Mouse (Mus musculus): ENCODE data around the gene Chst5.

Gene Chst5

DNA sequence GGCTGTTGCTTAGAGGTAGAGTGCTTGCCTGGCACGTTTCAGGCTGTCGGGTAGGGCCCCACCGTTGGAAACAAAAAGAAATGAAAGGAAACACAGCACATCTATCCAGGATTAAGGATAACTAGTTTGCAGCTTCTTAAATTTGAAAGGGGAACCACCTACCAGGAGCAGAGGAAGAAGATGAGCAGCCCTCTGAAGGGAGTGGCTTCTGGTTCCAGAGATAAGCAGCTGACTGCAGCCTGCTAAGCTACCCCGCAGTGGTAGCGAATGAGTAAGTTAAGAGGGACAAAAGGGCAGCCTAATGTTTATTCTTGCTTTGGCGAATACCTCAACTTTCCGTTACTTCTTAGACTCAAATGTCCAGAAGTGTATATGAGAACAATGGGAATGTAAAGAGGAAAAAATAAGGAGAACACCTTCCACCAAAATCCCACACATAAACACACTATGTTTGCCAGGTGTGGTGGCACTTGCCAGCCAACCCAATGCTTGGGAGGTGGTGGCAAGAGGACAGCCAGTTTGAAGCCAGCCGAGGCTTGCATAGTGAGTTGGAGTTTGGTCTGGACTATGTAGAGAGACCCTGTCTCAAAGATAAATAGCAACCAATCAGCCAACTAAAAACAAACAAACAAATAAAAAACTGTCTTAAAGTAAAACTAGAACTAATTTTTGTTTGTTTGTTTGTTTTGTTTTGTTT, 19.5 kb upstream of the Chst5 start:
- DNase-seq (ENCODE audit: low read depth, low spot score): no peak

DNA sequence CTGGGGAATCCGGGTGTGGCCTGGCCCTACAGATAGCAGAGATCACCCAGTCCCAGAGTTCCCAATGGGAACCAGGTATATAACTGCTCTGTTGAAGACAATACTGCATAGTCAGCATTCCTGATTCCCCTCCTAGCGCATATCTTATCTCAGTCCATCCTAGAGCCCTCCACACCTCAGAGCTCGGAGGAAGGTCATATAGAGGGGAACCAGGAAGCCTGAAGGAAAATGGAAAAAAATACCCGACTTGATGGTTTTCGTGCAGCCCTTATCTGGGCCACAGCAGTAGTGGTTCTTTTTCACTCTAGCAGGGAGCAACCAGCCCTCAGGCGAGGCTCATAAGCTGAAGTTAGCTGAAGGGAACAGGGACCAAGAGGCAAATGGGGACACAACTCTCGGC, 14.7 kb upstream of the Chst5 start:
- peak; percentile 80 for DNase-seq (ENCODE audit: low read depth, low spot score)

DNA sequence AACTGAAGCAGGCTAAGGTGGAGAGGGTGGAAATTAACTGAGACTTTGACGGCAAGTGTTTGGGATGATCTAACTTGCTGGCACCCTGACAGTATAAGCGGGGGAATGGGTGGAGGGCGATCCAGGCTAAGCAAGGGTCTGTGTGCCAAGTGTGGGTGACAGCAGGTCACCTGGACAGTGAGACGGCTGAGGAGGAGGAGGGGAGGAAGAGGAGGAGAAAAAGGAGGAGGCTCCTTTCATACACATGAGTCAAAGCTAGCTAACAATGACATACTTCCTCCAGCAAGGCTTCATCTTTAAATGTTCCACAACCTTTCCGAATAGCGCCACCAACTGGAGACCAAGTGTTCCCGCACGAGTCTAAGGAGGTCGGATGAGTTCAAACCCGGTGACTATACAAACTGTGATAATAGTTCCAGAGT, 13.1 kb upstream of the Chst5 start:
- peak; percentile 90 for DNase-seq (ENCODE audit: low read depth, low spot score)

DNA sequence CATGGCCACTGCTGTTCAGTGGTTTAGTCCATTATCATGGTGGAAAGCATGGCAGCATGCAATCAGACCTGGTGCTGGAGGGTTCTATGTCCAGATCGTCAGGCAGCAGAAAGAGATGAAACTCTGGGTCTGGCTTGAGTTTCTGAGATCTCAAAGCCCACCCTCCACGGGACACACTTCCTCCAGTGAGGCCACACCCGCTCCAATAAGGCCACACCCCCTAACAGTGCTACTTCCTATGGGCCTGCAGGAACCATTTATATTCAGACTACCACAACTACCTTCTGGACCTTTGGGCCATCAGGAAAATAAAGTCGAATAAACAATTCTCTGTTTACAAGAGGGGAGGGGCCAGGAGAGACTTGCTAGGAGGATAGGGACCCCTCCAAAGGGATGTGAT, 10.7 kb upstream of the Chst5 start:
- DNase-seq (ENCODE audit: low read depth, low spot score): peak; percentile 74

DNA sequence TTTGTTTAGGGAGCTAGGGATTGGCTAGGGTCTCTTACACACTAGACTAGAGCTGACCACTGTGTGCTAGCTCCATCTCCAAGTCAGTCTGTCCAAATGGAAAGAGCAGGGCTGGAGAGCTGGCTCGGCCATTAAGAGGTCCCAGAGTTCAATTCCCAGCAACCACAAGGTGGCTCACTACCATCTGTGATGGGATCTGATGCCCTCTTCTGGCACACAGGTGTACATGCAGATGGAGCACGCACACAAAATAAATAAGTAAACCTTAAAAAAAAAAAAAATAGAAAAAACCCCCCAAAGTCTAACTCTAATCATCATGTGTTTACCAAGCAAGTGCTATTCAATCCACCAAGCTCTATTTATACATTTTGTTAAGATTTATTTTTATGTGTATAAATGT, 9.4 kb upstream of the Chst5 start:
- DNase-seq (ENCODE audit: low read depth, low spot score): peak; percentile 80

DNA sequence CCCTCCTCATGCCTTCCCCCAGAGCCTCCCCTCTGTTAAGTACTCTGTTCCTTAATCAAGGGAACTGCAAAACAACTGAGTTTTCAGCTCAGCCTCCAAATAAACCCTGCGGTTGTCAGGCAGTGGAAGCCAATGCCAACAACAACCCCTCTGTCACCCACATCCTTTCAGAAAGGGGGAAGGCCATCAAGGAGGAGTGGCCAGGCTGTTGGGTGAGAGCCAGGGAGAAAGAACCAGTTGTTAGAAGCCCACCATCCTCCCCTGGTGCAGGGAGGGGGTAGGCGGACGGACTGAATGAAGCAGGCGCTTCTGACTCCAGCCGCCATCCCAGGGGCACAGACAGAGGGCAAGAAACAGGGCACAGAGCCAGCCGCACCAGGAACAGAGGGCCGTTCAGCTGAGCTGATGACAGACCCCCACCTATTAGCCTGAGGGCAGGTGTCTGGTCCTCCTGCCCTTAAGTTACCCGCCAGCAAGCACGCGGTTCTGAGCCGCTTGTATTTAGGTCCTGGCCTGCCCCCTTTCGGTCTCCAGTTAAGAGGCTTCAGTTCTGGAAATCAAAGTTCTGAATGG, 2.7 kb upstream of the Chst5 start:
- peak; percentile 83 for DNase-seq (ENCODE audit: low read depth, low spot score)

DNA sequence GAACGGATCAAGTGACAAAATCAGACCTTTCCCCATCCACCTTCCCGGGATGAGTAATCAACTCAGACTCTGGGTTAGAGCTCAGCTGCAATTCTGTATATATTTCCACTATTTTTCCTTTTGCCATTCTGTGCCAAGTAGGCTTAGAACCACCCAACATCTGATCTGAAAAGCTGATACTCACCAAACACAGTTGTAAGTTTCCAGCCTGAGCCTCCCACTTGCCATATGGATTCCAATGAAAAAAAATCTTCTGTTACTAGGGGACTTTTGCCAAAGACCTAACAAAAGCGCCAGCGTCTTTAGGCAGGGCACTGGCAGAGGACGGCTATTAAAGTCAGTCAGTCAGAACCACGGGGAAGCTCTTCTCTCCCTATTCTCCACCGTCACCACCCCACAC, 1.3 kb upstream of the Chst5 start:
- no peak for DNase-seq (ENCODE audit: low read depth, low spot score)

DNA sequence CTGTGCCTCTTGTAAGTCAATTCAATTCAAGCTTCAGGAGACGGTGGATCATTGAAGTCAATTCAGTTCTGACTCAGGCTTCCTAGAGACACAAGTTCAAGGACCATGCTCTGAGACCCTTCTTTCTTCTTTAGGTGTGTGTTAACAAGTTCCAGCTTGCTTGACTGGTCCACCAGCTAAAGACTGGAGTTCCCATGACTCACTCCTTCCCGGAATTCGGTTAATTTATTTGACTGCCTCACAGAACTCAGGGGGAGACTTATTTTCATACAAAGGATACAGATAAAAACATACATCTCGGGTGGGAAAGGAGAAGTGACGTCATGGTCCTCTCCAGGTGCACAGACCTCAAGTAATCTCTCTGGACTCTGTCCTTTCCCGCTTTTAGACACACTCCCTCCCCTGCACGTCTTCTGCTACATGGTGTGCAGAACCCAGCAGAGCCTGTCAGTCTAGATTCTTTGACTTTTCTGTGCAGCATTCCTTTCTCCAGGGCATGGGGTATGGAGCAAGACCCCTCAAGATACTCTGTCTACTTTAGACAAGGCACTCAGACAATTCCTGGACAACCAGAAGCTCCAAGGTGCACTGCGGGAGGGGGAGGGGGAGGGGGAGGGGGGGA, 4.6 kb downstream of the Chst5 start:
- DNase-seq (ENCODE audit: low read depth, low spot score): no peak

DNA sequence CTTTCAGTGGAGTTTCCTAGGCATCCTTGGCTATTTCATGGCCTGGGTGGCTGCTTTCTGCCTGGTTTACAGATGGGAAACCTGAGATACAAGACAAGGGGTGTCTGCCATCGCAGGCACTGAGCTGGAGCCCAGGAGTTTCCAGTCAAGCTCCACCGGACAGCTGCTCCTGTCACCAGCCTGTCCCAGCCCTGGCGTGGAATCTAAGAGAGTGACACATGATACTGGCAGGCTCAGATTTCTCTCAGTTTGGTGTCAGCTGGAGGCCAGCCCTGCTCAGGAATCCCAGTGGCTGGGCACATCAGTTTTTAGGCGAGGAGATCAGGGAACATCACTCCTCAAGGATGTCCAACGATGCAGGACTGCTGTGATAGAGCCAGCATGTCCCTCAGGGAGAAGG, 8.2 kb downstream of the Chst5 start:
- DNase-seq (ENCODE audit: low read depth, low spot score): peak; percentile 53

DNA sequence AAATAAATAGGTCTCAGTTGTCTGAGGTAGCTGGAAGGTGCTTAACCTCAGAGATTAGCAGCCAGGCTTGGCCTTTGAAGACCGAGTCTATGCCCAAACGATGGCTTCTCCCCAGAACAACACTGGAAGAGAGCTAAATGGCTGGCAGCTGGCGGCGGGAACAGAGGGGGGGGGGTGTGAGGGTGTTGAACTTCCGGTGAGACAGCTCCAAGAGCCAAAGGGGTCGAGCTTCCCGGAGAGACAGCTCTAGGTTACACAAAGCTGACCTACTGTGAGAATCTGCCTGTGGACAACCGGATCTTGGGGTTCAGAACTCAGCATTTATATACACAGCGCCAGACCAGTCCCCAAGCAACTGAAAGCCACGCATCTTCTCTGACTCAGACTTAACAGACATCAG, 11.7 kb downstream of the Chst5 start:
- peak; percentile 71 for DNase-seq (ENCODE audit: low read depth, low spot score)

DNA sequence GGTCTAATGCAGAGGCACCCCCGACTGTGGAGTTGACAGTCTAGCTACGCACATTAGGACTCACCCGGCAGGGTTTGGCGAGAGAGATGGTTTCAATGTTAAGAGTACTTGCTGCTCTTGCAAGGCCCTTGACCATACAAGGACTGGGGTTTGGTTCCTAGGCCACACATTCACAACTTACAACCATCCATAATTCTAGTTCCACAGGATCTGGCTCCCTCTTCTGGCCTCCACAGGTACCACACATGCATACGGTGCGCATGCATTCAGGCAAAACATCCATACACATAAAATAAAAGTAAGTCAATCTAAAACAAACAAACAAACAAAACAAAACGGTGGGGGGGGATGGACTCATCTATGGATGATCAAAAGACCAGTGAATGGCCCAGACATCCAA, 15.3 kb downstream of the Chst5 start:
- DNase-seq (ENCODE audit: low read depth, low spot score): peak; percentile 56

DNA sequence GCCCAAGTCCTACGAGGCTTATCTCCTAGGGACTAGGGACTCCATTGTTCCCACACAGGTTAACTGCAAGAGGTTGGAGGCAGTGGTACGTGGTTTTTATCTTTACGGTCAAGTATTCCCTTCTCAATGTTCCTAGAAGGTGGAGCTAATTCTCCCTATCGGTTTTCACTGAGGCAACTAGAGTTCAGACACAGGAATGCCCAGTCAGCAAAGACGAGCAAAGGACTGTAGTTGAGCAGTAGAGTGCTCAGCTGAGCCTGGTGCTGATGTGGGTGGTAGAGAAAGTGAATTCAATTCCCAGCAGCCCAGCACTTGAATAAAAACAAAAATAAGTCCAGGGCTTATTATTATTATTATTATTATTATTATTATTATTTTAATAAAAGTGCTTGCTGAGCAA, 17.6 kb downstream of the Chst5 start:
- DNase-seq (ENCODE audit: low read depth, low spot score): no peak

DNA sequence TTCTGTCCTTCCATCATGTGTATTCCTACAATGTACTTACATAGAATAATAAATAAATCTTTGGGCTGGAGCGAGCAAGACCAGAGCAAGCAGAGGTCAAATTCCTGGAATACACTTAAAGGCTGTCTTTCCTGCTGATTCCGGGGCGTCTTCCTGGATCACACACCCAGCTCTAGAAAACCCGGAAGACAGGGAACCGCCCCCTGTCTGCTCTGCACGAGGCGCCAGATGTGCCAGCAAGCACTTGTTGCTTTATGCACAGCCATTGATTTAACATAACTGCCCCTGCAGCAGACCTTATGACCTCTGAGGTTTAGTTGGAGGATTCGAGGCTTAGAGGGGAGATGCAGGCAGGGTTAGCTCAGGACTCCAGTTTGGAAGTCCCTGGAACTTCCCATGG, 18.3 kb downstream of the Chst5 start:
- DNase-seq (ENCODE audit: low read depth, low spot score): peak; percentile 83

DNA sequence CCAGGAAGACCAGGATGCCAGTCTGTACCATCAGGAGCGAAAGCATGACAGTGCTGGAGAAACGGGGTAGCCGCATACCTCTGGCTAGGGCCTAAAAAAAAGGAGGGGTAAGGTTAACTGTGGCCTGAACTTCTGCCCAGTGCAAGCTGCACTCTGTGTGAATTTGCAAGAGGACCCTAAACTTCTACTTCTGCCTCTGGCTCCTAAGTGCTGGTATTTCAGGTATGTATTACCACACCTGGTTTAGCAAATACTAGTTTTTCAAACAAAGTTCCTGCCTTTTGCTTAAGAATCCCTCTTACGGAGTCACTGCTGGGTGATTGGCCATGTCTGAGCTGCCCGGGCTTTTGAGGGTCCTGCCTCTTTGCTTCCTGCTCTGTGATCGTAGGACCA, 19.3 kb downstream of the Chst5 start:
- DNase-seq (ENCODE audit: low read depth, low spot score): no peak

DNA sequence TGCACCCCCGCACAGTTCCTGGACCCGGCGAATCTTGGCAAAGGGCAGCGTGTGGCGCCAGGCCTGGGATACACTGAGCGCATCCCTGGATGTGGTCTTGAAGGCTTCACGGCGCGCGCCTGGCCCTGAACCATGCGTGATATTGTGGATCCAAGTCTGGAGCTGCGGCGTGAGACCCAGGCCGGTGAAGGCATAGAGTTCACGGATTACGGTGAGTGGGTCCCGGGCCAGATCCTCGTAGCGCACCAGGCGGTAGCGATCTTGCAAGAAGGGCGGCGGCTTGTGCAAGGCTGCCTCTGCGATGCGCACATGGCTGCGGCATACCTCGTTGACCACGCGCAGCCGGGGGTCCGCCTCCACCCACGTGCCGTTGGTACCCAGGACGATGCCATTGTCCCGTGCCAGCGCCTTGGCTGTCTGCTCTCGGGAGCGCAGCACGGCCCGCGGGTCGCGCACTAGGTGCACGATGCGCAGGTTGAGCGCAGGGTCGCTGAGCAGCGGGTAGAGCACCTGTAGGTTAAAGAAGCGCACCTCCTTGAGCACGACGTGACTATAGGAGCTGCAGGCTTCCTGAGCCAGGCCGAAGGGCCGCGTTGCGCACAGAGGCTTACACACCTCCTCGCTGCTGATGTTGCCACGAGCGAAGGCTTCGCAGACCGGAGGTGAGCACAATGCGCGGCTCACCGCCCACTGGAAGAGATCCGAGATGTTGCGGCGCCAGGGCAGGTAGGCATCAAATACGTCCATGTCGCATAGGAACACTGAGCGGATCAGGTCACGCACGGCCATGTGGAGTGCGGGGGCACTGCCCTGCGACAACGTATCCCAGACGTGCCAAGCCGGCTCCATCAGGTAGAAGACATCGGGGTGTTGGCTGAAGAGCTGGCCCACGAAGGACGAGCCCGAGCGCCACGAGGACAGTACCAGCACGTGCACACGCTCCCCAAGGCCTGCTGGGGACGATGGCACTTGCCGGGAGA, 20.0 kb downstream of the Chst5 start:
- peak; percentile 68 for DNase-seq (ENCODE audit: low read depth, low spot score)

DNA sequence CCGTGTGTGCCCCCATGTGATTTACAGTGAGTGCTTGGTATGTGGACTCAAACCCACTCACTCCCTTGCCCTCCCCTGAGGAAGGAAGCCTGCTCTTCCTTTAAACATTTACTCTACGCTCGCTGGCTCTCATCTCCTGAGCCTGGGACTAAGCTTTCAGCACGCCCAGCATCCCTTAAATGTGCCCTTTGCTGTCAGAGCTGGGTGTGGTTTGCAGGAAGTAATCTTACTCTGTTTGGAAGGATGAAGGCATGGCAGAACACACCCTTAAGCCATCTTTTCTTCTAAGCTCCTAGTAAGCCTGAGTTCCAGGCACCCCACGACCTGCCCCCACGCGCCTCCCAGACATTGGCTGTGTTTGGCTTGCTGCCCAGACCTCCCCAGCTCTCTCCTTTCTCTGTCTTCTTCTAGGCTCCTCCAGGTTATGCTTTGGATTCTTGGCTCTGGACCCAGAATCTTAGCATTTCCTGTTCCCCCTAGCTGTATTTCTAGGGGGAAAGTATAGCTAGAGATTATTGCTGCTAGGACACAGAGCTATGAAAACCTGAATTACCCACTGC, 22.1 kb downstream of the Chst5 start:
- peak; percentile 42 for DNase-seq (ENCODE audit: low read depth, low spot score)

DNA sequence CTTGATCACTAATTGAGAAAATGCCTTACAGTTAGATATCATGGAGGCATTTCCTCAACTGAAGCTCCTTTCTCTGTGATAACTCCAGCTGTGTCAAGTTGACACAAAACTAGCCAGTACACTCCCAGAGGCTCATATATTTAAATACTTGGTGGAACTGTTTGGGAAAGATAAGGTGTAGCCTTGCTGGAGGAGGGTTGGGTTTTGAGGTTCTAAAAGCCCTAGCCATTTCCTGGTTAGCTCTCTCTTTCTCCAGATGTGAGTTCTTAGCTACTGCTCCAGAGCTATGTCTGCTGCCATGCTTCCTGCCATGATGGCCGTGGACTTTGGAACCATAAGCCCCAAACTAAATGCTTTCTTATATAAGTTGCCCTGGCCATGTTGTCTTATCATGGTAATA, 22.8 kb downstream of the Chst5 start:
- no peak for DNase-seq (ENCODE audit: low read depth, low spot score)

DNA sequence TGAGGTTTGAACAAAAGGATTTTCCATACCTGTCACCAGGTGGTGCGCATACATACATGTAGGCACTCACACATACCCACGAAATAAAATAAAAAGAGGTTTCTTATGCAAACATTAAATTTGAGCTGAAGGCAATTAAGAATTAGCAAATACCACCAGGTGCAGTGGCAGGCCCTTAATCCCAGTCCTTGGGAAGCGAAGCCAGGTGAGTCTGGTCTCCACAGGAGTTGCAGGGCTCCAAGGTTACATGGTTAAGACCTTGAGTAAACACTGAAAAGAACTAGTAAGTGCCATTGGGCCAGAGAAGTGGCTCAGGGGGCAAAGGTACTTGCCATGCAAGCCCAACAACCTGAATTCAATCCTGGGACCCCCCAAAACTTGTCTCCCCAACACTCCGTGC, 26.6 kb downstream of the Chst5 start:
- DNase-seq (ENCODE audit: low read depth, low spot score): no peak

DNA sequence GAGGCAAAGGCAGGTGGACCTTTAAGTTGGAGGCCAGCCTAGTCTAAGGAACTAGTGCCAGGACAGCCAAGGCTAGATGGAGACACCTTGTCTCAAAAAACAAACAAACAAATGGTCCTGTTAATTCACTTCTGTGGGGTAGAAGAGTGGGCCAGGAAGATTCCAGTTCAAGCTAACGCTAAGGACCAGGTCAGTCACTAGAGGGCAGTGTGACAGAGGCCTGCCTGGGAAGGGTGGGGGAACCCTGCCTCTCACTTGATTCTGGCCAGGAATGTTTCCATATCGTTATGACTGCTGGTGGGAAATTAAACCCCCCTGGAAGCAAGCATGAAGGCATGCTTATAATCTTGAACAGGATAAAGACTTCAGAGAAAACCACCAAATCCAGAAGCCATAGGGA, 28.7 kb downstream of the Chst5 start:
- peak; percentile 64 for DNase-seq (ENCODE audit: low read depth, low spot score)

DNA sequence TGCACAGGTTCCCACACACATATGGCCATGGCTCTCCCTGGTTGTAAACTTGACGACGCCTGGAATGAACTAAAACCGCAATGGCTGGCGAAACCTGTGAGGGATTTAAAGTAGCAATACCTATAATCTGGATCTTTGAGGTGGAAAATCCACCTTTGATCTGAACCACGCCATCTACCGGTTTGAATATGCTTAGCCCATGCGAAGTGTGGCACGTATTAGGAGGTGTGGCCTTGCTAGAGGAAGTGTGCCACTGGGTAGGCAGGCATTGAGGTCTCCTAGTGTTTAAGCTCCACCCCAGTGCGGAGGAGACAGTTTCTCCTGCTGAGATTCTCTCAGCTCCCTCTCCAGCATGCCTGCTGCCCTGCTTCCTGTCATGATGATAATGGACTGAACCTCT, 32.5 kb downstream of the Chst5 start:
- peak; percentile 86 for DNase-seq (ENCODE audit: low read depth, low spot score)

DNA sequence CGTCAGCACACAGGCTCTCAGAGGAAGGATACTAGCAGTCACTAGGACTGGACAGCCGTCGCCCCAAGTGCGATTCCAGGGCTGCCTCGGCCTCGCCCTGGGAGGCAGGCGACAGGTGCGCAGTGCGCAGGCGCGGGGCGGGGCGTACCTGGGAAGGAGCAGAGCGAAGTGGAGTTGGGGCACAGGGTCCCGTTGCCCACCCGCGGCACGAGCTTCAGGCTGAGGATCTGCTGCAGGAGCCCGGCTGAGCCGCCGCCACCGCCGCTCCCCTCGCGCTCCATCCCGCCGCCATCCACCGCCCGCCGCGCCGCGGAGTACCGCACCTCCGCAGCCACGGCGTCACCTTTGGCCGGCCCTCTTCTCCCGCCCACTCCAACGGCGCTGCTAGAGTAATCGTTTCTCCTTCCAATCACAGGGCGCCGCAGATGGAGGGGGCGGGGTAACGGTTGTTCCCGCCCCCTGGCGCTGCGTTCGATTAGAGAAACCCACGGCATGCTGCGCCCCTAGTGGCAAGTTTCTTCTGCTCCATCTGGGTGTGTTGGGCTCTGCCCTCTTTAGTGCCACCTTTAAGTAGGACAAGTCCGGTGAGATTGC, 33.8 kb downstream of the Chst5 start, which contains the start of gene Tmem170:
Gene Tmem170 (minus strand): TSS at position 396 of the 594 bp plus-strand sequence.
- DNase-seq (ENCODE audit: low read depth, low spot score): peak; percentile 99

Measured in ZHBTc4 (cell line).